Mouse (Mus musculus) kidney, adult 2 months (tissue): ENCODE data around the gene Ppfibp1.

ENCODE experiments used
- CTCF ChIP-seq: fragments of 200-500 bp; conservative IDR thresholded peaks from 2 replicates; pipeline ENCODE4 v1.5.1; 2011; ENCODE audit warnings: low read depth, mild to moderate bottlenecking, control low read depth, low read length, moderate library complexity, mixed read lengths; ENCODE audit not compliant: insufficient read depth, insufficient read length
- POLR2A ChIP-seq: fragments of 200-500 bp; IDR thresholded peaks from one replicate; pipeline ENCODE4 v1.6.1; 2011; ENCODE audit warnings: low read depth, low read length, control low read depth

- TF ChIP-seq CTCF (no peak), POLR2A (no peak)
These were observed 30.9 kb upstream of the Ppfibp1 start for GRCm38 (mm10) chr6:146857386-146857785.
